Mouse (Mus musculus) heart, embryonic 12.5 days (tissue): ENCODE measurements around the gene Ankrd13b. TPM values are rescaled to one million over a fixed set of nuclear protein-coding genes. Genes with fewer than 3 reads are reported as not detected.

Experiments used
- polyA plus RNA-seq: library from polyadenylated mRNA; unstranded; fragments of >200 nt; fragmentation: Nextera tagmentation; extraction: Ambion mirVana; gene quantifications from 2 replicates; pipeline ENCODE4 v1.2.1, GENCODE M21; 2016

The Ankrd13b gene
- polyA plus RNA-seq, 1 experiment from 2014 or later = 3.7 TPM

Other genes with a start within 250 kb of the Ankrd13b start
- 30.1 and 32.0 TPM in 2 replicates for gene Coro6, start 27.3 kb downstream of the Ankrd13b start, polyA plus RNA-seq
- gene Git1, start 3.9 kb upstream of the Ankrd13b start, polyA plus RNA-seq = 9.3 and 10.2 TPM in 2 replicates
- gene Abhd15, start 25.4 kb upstream of the Ankrd13b start, polyA plus RNA-seq = 0.72 and 1.4 TPM in 2 replicates
- gene Trp53i13, start 26.3 kb upstream of the Ankrd13b start, polyA plus RNA-seq = 29.4 and 30.2 TPM in 2 replicates
- gene Gm10392, start 29.5 kb upstream of the Ankrd13b start, polyA plus RNA-seq = not detected in 2 replicates
- 15.6 and 18.0 TPM in 2 replicates for gene Taok1, start 118.1 kb upstream of the Ankrd13b start, polyA plus RNA-seq
- 4.4 and 4.9 TPM in 2 replicates for gene Nufip2, start 196.5 kb upstream of the Ankrd13b start, polyA plus RNA-seq
- gene Cryba1, start 235.6 kb upstream of the Ankrd13b start, polyA plus RNA-seq = 0.51 TPM in 1 of 2 replicates, not detected in the other